ENCODE assay signal across 9 mouse cellular contexts in the genomic region with DNA sequence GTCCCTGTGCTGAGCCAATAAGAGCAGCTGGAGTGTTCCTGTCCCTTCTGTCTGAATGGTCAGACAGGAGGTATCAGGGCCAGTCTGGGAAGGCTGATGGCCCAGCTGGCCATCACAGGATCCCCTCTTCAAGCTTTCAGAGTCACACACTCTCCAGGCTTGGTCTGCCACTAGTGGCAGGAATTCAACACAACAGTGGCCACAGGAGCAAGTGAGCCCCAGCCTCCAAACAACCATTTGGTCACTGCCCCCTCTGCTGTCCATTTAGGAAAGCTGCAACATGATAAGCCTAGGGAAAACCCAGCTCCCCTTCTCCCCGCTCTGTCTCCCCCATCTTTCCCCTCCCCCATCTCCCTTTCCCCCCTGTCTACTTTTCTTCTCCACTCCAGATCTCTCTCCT. TPM values are rescaled to one million over a fixed set of nuclear protein-coding genes. Genes with fewer than 3 reads are reported as not detected.
DNase-seq lines count a peak whose midpoint lies in the region; ATAC-seq and TF ChIP-seq lines count a peak whose summit lies in the region.
"Had no signal": no experiment of that assay in that cellular context is flagged by ENCODE, and none has a peak within 500 bp of the region (broad histone marks: within the 10 kb centered on the region; RNA-seq: fewer than 3 reads in every experiment).

No protein-coding gene starts in this region.

- peak; percentile 10 for DNase-seq in heart, adult 8-10 months (ENCODE audit: low spot score)
- DNase-seq in heart, postnatal 25 days (ENCODE audit: low spot score), result no peak
- DNase-seq in adrenal gland, adult 8-10 months, result peak; percentile 3
- peak; percentile 16 for DNase-seq in retina, postnatal 1 day
- DNase-seq in midbrain, embryonic 10.5 days (ENCODE audit: low spot score), result no peak
- DNase-seq in hindbrain, embryonic 14.5 days (ENCODE audit: low spot score), result no peak

- TF ChIP-seq CTCF in E14TG2a.4 (conservative IDR thresholded peaks at IDR 0.05; ENCODE audit: low read length), result peak; percentile 43

- no peaks in the 10 kb centered on the region for H3K27me3 ChIP-seq in E14TG2a.4 (ENCODE audit: insufficient read depth, low read length)
- H3K27me3 ChIP-seq in kidney, embryonic 15.5 days, result no peaks in the 10 kb centered on the region
- no peaks in the 10 kb centered on the region for H3K27me3 ChIP-seq in midbrain, embryonic 10.5 days (ENCODE audit: low read depth, poor library complexity, severe bottlenecking)
- H3K27me3 ChIP-seq in hindbrain, embryonic 14.5 days (ENCODE audit: control insufficient read depth, insufficient read depth, low read length), result no peaks in the 10 kb centered on the region
- H3K27me3 ChIP-seq: neural tube, embryonic 12.5 days had no signal

- H3K9ac ChIP-seq in kidney, embryonic 15.5 days, result no peak overlapping the region
- no peak overlapping the region for H3K9ac ChIP-seq in hindbrain, embryonic 14.5 days
- H3K9ac ChIP-seq: neural tube, embryonic 12.5 days had no signal

- H3K4me2 ChIP-seq in kidney, embryonic 15.5 days, result no peak overlapping the region
- no peak overlapping the region for H3K4me2 ChIP-seq in hindbrain, embryonic 14.5 days (replicated peaks)
- H3K4me2 ChIP-seq: neural tube, embryonic 12.5 days had no signal

- peak; percentile 46; the same call in 1 of the 2 replicates for ATAC-seq in kidney, embryonic 15.5 days (replicated peaks; ENCODE audit: low FRiP score)
- ATAC-seq in hindbrain, embryonic 14.5 days (ENCODE audit: low FRiP score), result no peak

- no peak overlapping the region for H3K4me3 ChIP-seq in E14TG2a.4 (replicated peaks; ENCODE audit: low read length)
- no peak overlapping the region for H3K4me3 ChIP-seq in kidney, embryonic 15.5 days (replicated peaks)
- H3K4me3 ChIP-seq in midbrain, embryonic 10.5 days, result no peak overlapping the region
- no peak overlapping the region for H3K4me3 ChIP-seq in hindbrain, embryonic 14.5 days (replicated peaks; ENCODE audit: low read length)
- H3K4me3 ChIP-seq: neural tube, embryonic 12.5 days had no signal

- intact Hi-C loops in heart, postnatal 25 days (cut with DNase I), result loop anchor here (5.0 kb wide), 1 partner anchor 239 kb away; no protein-coding TSS in a partner anchor

- WGBS in kidney, embryonic 15.5 days, result 69% methylated on average over 1 of the region's 1 CpGs
- WGBS in midbrain, embryonic 10.5 days, result 65% methylated on average over 1 of the region's 1 CpGs
- WGBS in hindbrain, embryonic 14.5 days, result 58% methylated on average over 1 of the region's 1 CpGs

- no peaks in the 10 kb centered on the region for H3K36me3 ChIP-seq in E14TG2a.4 (ENCODE audit: insufficient read depth, low read length)
- H3K36me3 ChIP-seq in kidney, embryonic 15.5 days, result no peaks in the 10 kb centered on the region
- no peaks in the 10 kb centered on the region for H3K36me3 ChIP-seq in midbrain, embryonic 10.5 days
- H3K36me3 ChIP-seq in hindbrain, embryonic 14.5 days (replicated peaks; ENCODE audit: control insufficient read depth, insufficient read depth), result no peaks in the 10 kb centered on the region
- H3K36me3 ChIP-seq: neural tube, embryonic 12.5 days had no signal

- no peak overlapping the region for H3K27ac ChIP-seq in kidney, embryonic 15.5 days
- no peak overlapping the region for H3K27ac ChIP-seq in midbrain, embryonic 10.5 days (replicated peaks)
- no peak overlapping the region for H3K27ac ChIP-seq in hindbrain, embryonic 14.5 days
- H3K27ac ChIP-seq: neural tube, embryonic 12.5 days had no signal

- no peaks in the 10 kb centered on the region; the same call in 1 of the 2 replicates for H3K9me3 ChIP-seq in E14TG2a.4 (ENCODE audit: low read length)
- H3K9me3 ChIP-seq in kidney, embryonic 15.5 days (replicated peaks), result 0 out of 2 replicates have a peak, but pooled peaks cover 3% of the 10 kb centered on the region
- peaks cover 63% of the 10 kb centered on the region for H3K9me3 ChIP-seq in midbrain, embryonic 10.5 days (replicated peaks)
- H3K9me3 ChIP-seq in hindbrain, embryonic 14.5 days (ENCODE audit: control insufficient read depth, low read length), result 0 out of 2 replicates have a peak, but pooled peaks cover 21% of the 10 kb centered on the region

- no peaks in the 10 kb centered on the region for H3K4me1 ChIP-seq in E14TG2a.4 (replicated peaks; ENCODE audit: low read depth, low read length)
- no peaks in the 10 kb centered on the region for H3K4me1 ChIP-seq in kidney, embryonic 15.5 days
- no peaks in the 10 kb centered on the region for H3K4me1 ChIP-seq in midbrain, embryonic 10.5 days
- H3K4me1 ChIP-seq in hindbrain, embryonic 14.5 days (replicated peaks; ENCODE audit: control insufficient read depth, insufficient read depth, low read length), result no peaks in the 10 kb centered on the region
- H3K4me1 ChIP-seq: neural tube, embryonic 12.5 days had no signal

RNA-seq across cellular contexts. Expression of a gene that starts 1.5 kb away (rescaled TPM):
- under 1 TPM in 3 of 4 experiments, not detected in 1; 0.25 to 0.54 (median 0.41) TPM for total RNA-seq in heart, adult 8-10 months (2022)
- total RNA-seq in heart, postnatal 25 days (2021), result not detected
- total RNA-seq in adrenal gland, adult 8-10 months (2022), result 1 to 10 TPM in 2 of 4 experiments, under 1 TPM in 1, not detected in 1; 0.78 to 1.7 (median 1.1) TPM
- 0.21 and 0.45 TPM in 2 replicates for polyA plus RNA-seq in kidney, embryonic 15.5 days (2015; fragmentation: Nextera tagmentation; extraction: Ambion mirVana)
- 0.25 and 0.31 TPM in 2 replicates for polyA plus RNA-seq in midbrain, embryonic 10.5 days (2016; fragmentation: Nextera tagmentation; extraction: Ambion mirVana)
- 0.43 and 0.58 TPM in 2 replicates for polyA plus RNA-seq in hindbrain, embryonic 14.5 days (2014; fragmentation: Nextera tagmentation; extraction: Ambion mirVana)

RNA-seq across cellular contexts. Expression of a gene that starts 29.4 kb away (rescaled TPM):
- total RNA-seq in heart, adult 8-10 months (2022), result 1 to 10 TPM; 1.2 to 2.2 (median 1.5) TPM
- under 1 TPM; 0.28 to 0.36 TPM for total RNA-seq in heart, postnatal 25 days (2021)
- 1 to 10 TPM; 1.1 to 2.3 (median 1.7) TPM for total RNA-seq in adrenal gland, adult 8-10 months (2022)
- not detected in 2 replicates for polyA plus RNA-seq in kidney, embryonic 15.5 days (2015; fragmentation: Nextera tagmentation; extraction: Ambion mirVana)
- polyA plus RNA-seq in midbrain, embryonic 10.5 days (2016; fragmentation: Nextera tagmentation; extraction: Ambion mirVana), result not detected in 2 replicates
- polyA plus RNA-seq in hindbrain, embryonic 14.5 days (2014; fragmentation: Nextera tagmentation; extraction: Ambion mirVana), result not detected in 2 replicates
- polyA plus RNA-seq: neural tube, embryonic 12.5 days had no signal

Comparison
In these comparisons a context has a peak if more than half of its experiments do, and no peak if none do; other contexts are left out.
1. DNase-seq: peak in heart, adult 8-10 months (single experiment), adrenal gland, adult 8-10 months (single experiment) and retina, postnatal 1 day (single experiment); none in heart, postnatal 25 days (single experiment), midbrain, embryonic 10.5 days (single experiment) and hindbrain, embryonic 14.5 days (single experiment).